Mouse (Mus musculus) CH12.LX (cell line): ENCODE measurements around the gene Zfp423. TPM values are rescaled to one million over a fixed set of nuclear protein-coding genes. Genes with fewer than 3 reads are reported as not detected.

Experiments used
- DNase-seq: peaks from one replicate; pipeline ENCODE4 v3.0.0-alpha.2; 2013; ENCODE audit errors: extremely low read depth
- H3K27ac ChIP-seq: 2 replicates; pipeline ENCODE4 v1.5.1; 2012; ENCODE audit warnings: low read depth, mild to moderate bottlenecking, control low read depth, moderate library complexity; ENCODE audit not compliant: insufficient read depth
- H3K27me3 ChIP-seq: replicated peaks from 2 replicates; pipeline ENCODE3; 2012; ENCODE audit warnings: inconsistent platforms
- H3K36me3 ChIP-seq, 2 experiments: replicated peaks in 1 of 2; 2 replicates each; pipeline versions ENCODE3 to v1.6.1; 2012; ENCODE audit warnings: inconsistent platforms in 1 of 2, low read length in 1 of 2, mild to moderate bottlenecking in 1 of 2, mixed read lengths in 1 of 2, moderate library complexity in 1 of 2; ENCODE audit not compliant: control insufficient read depth in 1 of 2, insufficient read depth in 1 of 2
- H3K4me1 ChIP-seq, 2 experiments: 2 replicates each; pipeline ENCODE4 v1.6.1; 2012; ENCODE audit warnings: inconsistent platforms in 1 of 2, moderate library complexity in 1 of 2; ENCODE audit not compliant: insufficient read depth in 2 of 2, control insufficient read depth in 1 of 2
- H3K4me2 ChIP-seq: 2 replicates; pipeline ENCODE4 v1.6.1; 2012; ENCODE audit warnings: low read depth, mild to moderate bottlenecking, control low read depth; ENCODE audit not compliant: poor library complexity, insufficient read depth, severe bottlenecking
- H3K4me3 ChIP-seq, 3 experiments: fragments of 150-350 bp in 1 of 3; sonication (generic) in 1 of 3; replicated peaks in 1 of 3; 2 replicates each; pipeline versions ENCODE3 to v1.5.1; 2011 to 2012; ENCODE audit warnings: low read depth in 2 of 3, low read length in 2 of 3, mild to moderate bottlenecking in 2 of 3, moderate library complexity in 2 of 3, control low read depth in 1 of 3, improper control_type of control experiment in 1 of 3, inconsistent platforms in 1 of 3, mixed read lengths in 1 of 3; ENCODE audit not compliant: poor library complexity in 1 of 3
- H3K79me2 ChIP-seq: replicated peaks from 2 replicates; pipeline ENCODE4 v1.6.1; 2012; ENCODE audit warnings: mild to moderate bottlenecking, moderate library complexity; ENCODE audit not compliant: control insufficient read depth, poor library complexity, insufficient read depth, severe bottlenecking; ENCODE audit errors: extremely low read depth
- H3K9ac ChIP-seq: 2 replicates; pipeline ENCODE4 v1.6.1; 2012; ENCODE audit warnings: low read depth, mild to moderate bottlenecking, control low read depth, moderate library complexity; ENCODE audit not compliant: insufficient read depth
- H3K9me3 ChIP-seq: replicated peaks from 2 replicates; pipeline ENCODE3; 2012; ENCODE audit warnings: low read length, inconsistent platforms, mixed read lengths
- CHD1 ChIP-seq: IDR thresholded peaks from 2 replicates; pipeline ENCODE4 v1.6.1; 2012; ENCODE audit warnings: low read depth, low read length, improper control_type of control experiment, inconsistent platforms
- ELF1 ChIP-seq: IDR thresholded peaks from 2 replicates; pipeline ENCODE4 v1.6.1; 2014; ENCODE audit warnings: low read depth, mild to moderate bottlenecking, inconsistent platforms, low read length, improper control_type of control experiment
- EP300 ChIP-seq: IDR thresholded peaks from 2 replicates; pipeline ENCODE4 v1.6.1; 2011; ENCODE audit warnings: low read length, improper control_type of control experiment
- ETS1 ChIP-seq: conservative IDR thresholded peaks from 2 replicates; pipeline ENCODE4 v1.6.1; 2012; ENCODE audit warnings: low read depth, mild to moderate bottlenecking, inconsistent platforms, low read length, improper control_type of control experiment, moderate library complexity
- JUND ChIP-seq: conservative IDR thresholded peaks from 2 replicates; pipeline ENCODE4 v1.6.1; 2011; ENCODE audit warnings: low read depth, low read length, improper control_type of control experiment
- MAZ ChIP-seq: IDR thresholded peaks from 2 replicates; pipeline ENCODE4 v1.6.1; 2012; ENCODE audit warnings: low read depth, mild to moderate bottlenecking, inconsistent platforms, low read length, improper control_type of control experiment, moderate library complexity
- MYC ChIP-seq: IDR thresholded peaks from 2 replicates; pipeline ENCODE4 v1.6.1; 2011; ENCODE audit warnings: low read depth, mild to moderate bottlenecking, improper control_type of control experiment, low read length
- NELFE ChIP-seq: IDR thresholded peaks from 2 replicates; pipeline ENCODE4 v1.6.1; 2011; ENCODE audit warnings: low read depth, low read length, improper control_type of control experiment
- POLR2A ChIP-seq: IDR thresholded peaks from 2 replicates; pipeline ENCODE4 v1.6.1; 2011; ENCODE audit warnings: low read depth, mild to moderate bottlenecking, improper control_type of control experiment, low read length
- POLR2AphosphoS2 ChIP-seq: IDR thresholded peaks from 2 replicates; pipeline ENCODE4 v1.6.1; 2011; ENCODE audit warnings: low read depth, low read length, improper control_type of control experiment
- RAD21 ChIP-seq: IDR thresholded peaks from 2 replicates; pipeline ENCODE4 v1.6.1; 2011; ENCODE audit warnings: low read depth, mild to moderate bottlenecking, low read length, improper control_type of control experiment, moderate library complexity
- RCOR1 ChIP-seq: conservative IDR thresholded peaks from 2 replicates; pipeline ENCODE4 v1.6.1; 2012; ENCODE audit warnings: low read depth, mild to moderate bottlenecking, inconsistent platforms, low read length, improper control_type of control experiment
- TBP ChIP-seq: conservative IDR thresholded peaks from 2 replicates; pipeline ENCODE4 v1.6.1; 2011; ENCODE audit warnings: low read depth, low read length, improper control_type of control experiment
- UBTF ChIP-seq: IDR thresholded peaks from 2 replicates; pipeline ENCODE4 v1.6.1; 2012; ENCODE audit warnings: low read depth, mild to moderate bottlenecking, inconsistent platforms, low read length, improper control_type of control experiment, moderate library complexity
- USF1 ChIP-seq: IDR thresholded peaks from 2 replicates; pipeline ENCODE4 v1.6.1; 2014; ENCODE audit warnings: low read depth, mild to moderate bottlenecking, inconsistent platforms, low read length, improper control_type of control experiment
- ZKSCAN1 ChIP-seq: IDR thresholded peaks from 2 replicates; pipeline ENCODE4 v1.6.1; 2012; ENCODE audit warnings: low read depth, inconsistent platforms, low read length, improper control_type of control experiment, borderline replicate concordance
- ZMIZ1 ChIP-seq: IDR thresholded peaks from 2 replicates; pipeline ENCODE4 v1.6.1; 2012; ENCODE audit warnings: low read depth, mild to moderate bottlenecking, inconsistent platforms, low read length, improper control_type of control experiment
- dilution Hi-C: fragments of 300-500 bp; cut with MboI; formaldehyde crosslinking; loops from 2 replicates; pipeline ENCODE4 v1.14.3; 2020; ENCODE audit warnings: low sequenced_read_pairs; ENCODE audit not compliant: extremely low pct_unique_long_range_greater_than_20kb, extremely low pct_ligation_motif_present
- in situ Hi-C: fragments of 300-500 bp; cut with MboI; formaldehyde crosslinking; loops from 3 replicates; pipeline ENCODE4 v1.14.3; 2019; ENCODE audit warnings: low sequenced_read_pairs, low pct_ligation_motif_present, low pct_unique_long_range_greater_than_20kb, mixed read lengths
- polyA plus RNA-seq: library from polyadenylated mRNA; unstranded; fragments of >175 nt; gene quantifications from 2 replicates; pipeline ENCODE4 v1.2.1, GENCODE M21; 2012; ENCODE audit warnings: low read depth; ENCODE audit not compliant: insufficient read length
- total RNA-seq, 2 experiments: library from RNA; depleted of rRNA; stranded (reverse); fragments of 300-350 nt in 1 of 2; fragments of >200 nt in 1 of 2; gene quantifications; 2 replicates each; pipeline ENCODE4 v1.2.3; 2012 to 2014

The Zfp423 gene
- total and polyA plus RNA-seq, 3 experiments = 0.25 to 2.7 (median 0.32) TPM

- no peaks in the 10 kb centered on the region for H3K79me2 ChIP-seq
- DNase-seq = no peak
- peaks cover 4% of the 10 kb centered on the region for H3K9me3 ChIP-seq
- H3K27me3 ChIP-seq = no peaks in the 10 kb centered on the region
- no peak overlapping the region for H3K4me2 ChIP-seq
- H3K36me3 ChIP-seq = no peaks in the 10 kb centered on the region
- peaks cover 3 to 10% of the 10 kb centered on the region in 2 experiments for H3K4me1 ChIP-seq
- H3K9ac ChIP-seq = no peak overlapping the region
- TF ChIP-seq MAZ (no peak), JUND (no peak), ELF1 (no peak), NELFE (no peak), POLR2A (no peak), ZMIZ1 (no peak), ETS1 (no peak), UBTF (no peak), TBP (no peak), CHD1 (no peak), EP300 (no peak)
- dilution Hi-C loops (no loop called here), in situ Hi-C loops (no loop called here)
- H3K4me3 ChIP-seq = no peak overlapping the region
- no peak overlapping the region for H3K27ac ChIP-seq
Observed at GRCm38 (mm10) chr8:87822175-87822574, 137.2 kb downstream of the Zfp423 start.

GRCm38 (mm10) chr8:87821655-87822054 lies 137.7 kb downstream of the Zfp423 start:
- Histone ChIP-seq H3K36me3 (no peaks in the 10 kb centered on the region), H3K4me2 (no peak overlapping the region), H3K79me2 (no peaks in the 10 kb centered on the region), H3K9me3 (peaks cover 4% of the 10 kb centered on the region), H3K9ac (no peak overlapping the region), H3K27ac (no peak overlapping the region), H3K27me3 (no peaks in the 10 kb centered on the region), H3K4me1 (peaks cover 3 to 10% of the 10 kb centered on the region in 2 experiments), H3K4me3 (no peak overlapping the region)
- dilution Hi-C loops (no loop called here), in situ Hi-C loops (no loop called here)
- no peak for DNase-seq
- TF ChIP-seq NELFE = no peak
- no peak for TF ChIP-seq MYC
- TF ChIP-seq ZKSCAN1 = no peak
- no peak for TF ChIP-seq USF1
- no peak for TF ChIP-seq JUND
- TF ChIP-seq POLR2AphosphoS2 = no peak
- no peak for TF ChIP-seq RAD21
- TF ChIP-seq MAZ = no peak
- no peak for TF ChIP-seq RCOR1
- TF ChIP-seq UBTF = no peak
- no peak for TF ChIP-seq ETS1
